9 mouse cellular contexts compared by ENCODE assay signal in the genomic region with DNA sequence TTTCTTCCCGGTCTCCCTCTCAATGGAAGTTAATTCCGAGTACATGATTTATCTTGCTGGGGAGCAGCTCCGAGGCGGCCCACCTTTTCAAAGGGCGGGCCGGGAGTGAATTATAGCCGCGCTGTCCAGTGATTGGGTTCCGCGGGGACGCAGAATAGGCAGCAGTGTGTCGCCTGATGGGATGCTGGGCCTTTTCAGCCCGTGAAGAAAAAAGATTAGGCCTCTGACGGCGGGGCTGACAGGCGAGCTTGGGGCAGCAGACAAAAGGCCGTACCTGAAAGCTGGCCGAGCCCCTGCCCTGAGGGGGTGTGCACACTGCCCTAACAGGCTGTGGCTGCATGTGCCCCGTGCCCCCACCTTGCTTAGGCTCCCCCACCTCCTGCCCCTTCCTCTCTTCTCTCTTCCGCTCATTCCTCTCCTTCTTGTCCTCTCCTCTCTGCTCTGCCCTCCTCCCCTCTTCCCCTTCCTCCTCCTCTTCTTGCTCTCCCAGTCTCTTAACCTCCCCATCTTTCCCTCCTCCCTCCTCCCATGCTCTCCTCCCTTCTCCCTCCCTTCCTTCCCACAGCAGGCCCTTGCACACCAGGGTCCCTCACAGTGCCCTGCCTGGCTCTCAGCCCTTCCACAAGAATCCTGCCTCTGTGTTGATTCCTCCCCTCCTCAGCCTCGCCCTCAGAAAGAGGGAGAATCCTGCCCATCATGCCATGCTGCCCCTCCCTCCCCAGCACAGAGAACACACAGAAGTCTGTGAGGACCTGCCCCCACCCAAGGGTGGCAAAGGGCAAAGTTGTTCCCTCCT. TPM values are rescaled to one million over a fixed set of nuclear protein-coding genes. Genes with fewer than 3 reads are reported as not detected.
DNase-seq lines count a peak whose midpoint lies in the region; ATAC-seq and TF ChIP-seq lines count a peak whose summit lies in the region.
"Had no signal": no experiment of that assay in that cellular context is flagged by ENCODE, and none has a peak within 500 bp of the region (broad histone marks: within the 10 kb centered on the region; RNA-seq: fewer than 3 reads in every experiment).

No protein-coding gene starts in this region.

- no peak overlapping the region for H3K4me2 ChIP-seq in lung, embryonic 16.5 days (ENCODE audit: low read depth, low read length)
- peak overlapping the region; percentile 23 for H3K4me2 ChIP-seq in limb, embryonic 12.5 days
- H3K4me2 ChIP-seq: liver, embryonic 12.5 days had no signal

- no peaks in the 10 kb centered on the region; the same call in 1 of the 2 replicates for H3K27me3 ChIP-seq in lung, embryonic 16.5 days (ENCODE audit: control insufficient read depth, insufficient read depth, low read depth, low read length)
- H3K27me3 ChIP-seq in forebrain, embryonic 10.5 days (ENCODE audit: poor library complexity, severe bottlenecking), result peaks cover 73% of the 10 kb centered on the region
- no peaks in the 10 kb centered on the region for H3K27me3 ChIP-seq in limb, embryonic 12.5 days

- no peaks in the 10 kb centered on the region for H3K9me3 ChIP-seq in lung, embryonic 16.5 days (ENCODE audit: control insufficient read depth, low read length)
- no peaks in the 10 kb centered on the region for H3K9me3 ChIP-seq in forebrain, embryonic 10.5 days
- no peaks in the 10 kb centered on the region for H3K9me3 ChIP-seq in limb, embryonic 12.5 days
- H3K9me3 ChIP-seq: liver, embryonic 12.5 days had no signal

- 19% methylated on average over 21 of the region's 21 CpGs for WGBS in lung, embryonic 16.5 days
- 9% methylated on average over 21 of the region's 21 CpGs for WGBS in forebrain, embryonic 10.5 days
- WGBS in limb, embryonic 12.5 days, result 13% methylated on average over 21 of the region's 21 CpGs

- H3K27ac ChIP-seq in lung, embryonic 16.5 days (ENCODE audit: low read length), result peak overlapping the region; percentile 10; the same call in 1 of the 2 replicates
- H3K27ac ChIP-seq in forebrain, embryonic 10.5 days, result peak overlapping the region; percentile 88
- H3K27ac ChIP-seq in limb, embryonic 12.5 days, result peak overlapping the region; percentile 41; the same call in 1 of the 2 replicates
- H3K27ac ChIP-seq in left cerebral cortex, adult 2 months, result no peak overlapping the region
- H3K27ac ChIP-seq: liver, embryonic 12.5 days had no signal

- no peak for DNase-seq in lung, postnatal 25 days (ENCODE audit: low spot score)
- peak; percentile 84 for DNase-seq in forebrain, embryonic 10.5 days (ENCODE audit: extremely low spot score, low spot score)
- DNase-seq in yolk sac, embryonic 10.5 days (ENCODE audit: low spot score), result peak; percentile 18
- no peak for DNase-seq in ovary, adult 18-20 months (ENCODE audit: low spot score)
- DNase-seq in left cerebral cortex, adult 2 months (ENCODE audit: extremely low spot score in 1 of 2, low spot score in 2 of 2), result no peak
- DNase-seq: kidney, adult 2 months had no signal

- H3K4me3 ChIP-seq in lung, embryonic 16.5 days (ENCODE audit: low read length), result no peak overlapping the region
- H3K4me3 ChIP-seq in forebrain, embryonic 10.5 days, result peak overlapping the region; percentile 26
- H3K4me3 ChIP-seq in limb, embryonic 12.5 days (replicated peaks), result no peak overlapping the region
- no peak overlapping the region for H3K4me3 ChIP-seq in left cerebral cortex, adult 2 months
- H3K4me3 ChIP-seq: liver, embryonic 12.5 days had no signal

- intact Hi-C loops in left cerebral cortex, adult 2 months (cut with DNase I), result no loop called here

- H3K4me1 ChIP-seq in lung, embryonic 16.5 days (replicated peaks; ENCODE audit: control insufficient read depth, insufficient read depth, low read length), result peaks cover 16% of the 10 kb centered on the region
- H3K4me1 ChIP-seq in forebrain, embryonic 10.5 days, result peaks cover 100% of the 10 kb centered on the region
- peaks cover 94% of the 10 kb centered on the region for H3K4me1 ChIP-seq in limb, embryonic 12.5 days (replicated peaks)

- peak overlapping the region; percentile 1; the same call in 1 of the 2 replicates for H3K9ac ChIP-seq in lung, embryonic 16.5 days (ENCODE audit: low read length)
- H3K9ac ChIP-seq in limb, embryonic 12.5 days (replicated peaks), result peak overlapping the region; percentile 42; the same call in 1 of the 2 replicates
- H3K9ac ChIP-seq: liver, embryonic 12.5 days had no signal

- TF ChIP-seq CTCF in left cerebral cortex, adult 2 months (IDR thresholded peaks at IDR 0.05), result no peak

- H3K36me3 ChIP-seq in lung, embryonic 16.5 days (ENCODE audit: control insufficient read depth, insufficient read depth, low read length), result no peaks in the 10 kb centered on the region
- no peaks in the 10 kb centered on the region for H3K36me3 ChIP-seq in forebrain, embryonic 10.5 days (replicated peaks)
- H3K36me3 ChIP-seq in limb, embryonic 12.5 days, result no peaks in the 10 kb centered on the region
- H3K36me3 ChIP-seq: liver, embryonic 12.5 days had no signal

- 0 out of 2 replicates have a peak, but pooled peaks have one; percentile 32 for ATAC-seq in lung, embryonic 16.5 days (ENCODE audit: low read depth)
- no peak for ATAC-seq in limb, embryonic 12.5 days (ENCODE audit: insufficient number of reproducible peaks, insufficient read depth, low FRiP score, low TSS enrichment, low read depth)
- ATAC-seq: liver, embryonic 12.5 days had no signal

RNA-seq across cellular contexts. Expression of a gene that starts 41.7 kb away (rescaled TPM):
- 25.2 and 27.9 TPM in 2 replicates for polyA plus RNA-seq in lung, embryonic 16.5 days (2015; fragmentation: Nextera tagmentation; extraction: Ambion mirVana)
- polyA plus RNA-seq in forebrain, embryonic 10.5 days (2016; fragmentation: Nextera tagmentation; extraction: Ambion mirVana), result 40.1 and 43.1 TPM in 2 replicates
- 97.9 and 115 TPM in 2 replicates for polyA plus RNA-seq in limb, embryonic 12.5 days (2016; fragmentation: Nextera tagmentation; extraction: Ambion mirVana)
- 1 to 10 TPM; 8.2 to 9.6 TPM for total RNA-seq in left cerebral cortex, adult 2 months (2021)

Comparison
In these comparisons a context has a peak if more than half of its experiments do, and no peak if none do; other contexts are left out.
1. DNase-seq: peak in forebrain, embryonic 10.5 days (single experiment) and yolk sac, embryonic 10.5 days (single experiment); none in lung, postnatal 25 days (single experiment), ovary, adult 18-20 months (single experiment) and left cerebral cortex, adult 2 months (0 of 2).